Mouse (Mus musculus) liver, embryonic 16.5 days (tissue): ENCODE results near the gene Fkbp10. TPM values are rescaled to one million over a fixed set of nuclear protein-coding genes. Genes with fewer than 3 reads are reported as not detected.
A peak's percentile ranks its signal among the peaks of the same experiment; 100 is the strongest.

Experiments used
- ATAC-seq: fragments of 200-750 bp; cut with Nextera tagmentation; 2 replicates; pipeline ENCODE4 v1.8.0; 2017; ENCODE audit warnings: low read depth, mild to moderate bottlenecking, moderate number of reproducible peaks, moderate library complexity
- H3K27ac ChIP-seq: fragments of 300-500 bp; sonication (generic); 2 replicates; pipeline ENCODE4 v1.5.1; 2014; ENCODE audit warnings: mild to moderate bottlenecking, low read length
- H3K27me3 ChIP-seq: fragments of 300-500 bp; sonication (generic); 2 replicates; pipeline ENCODE4 v1.6.1; 2014; ENCODE audit warnings: low read depth, low read length, mixed read lengths; ENCODE audit not compliant: control insufficient read depth, insufficient read depth
- H3K36me3 ChIP-seq: fragments of 300-500 bp; sonication (generic); 2 replicates; pipeline ENCODE4 v1.6.1; 2014; ENCODE audit warnings: mild to moderate bottlenecking; ENCODE audit not compliant: control insufficient read depth, insufficient read depth
- H3K4me1 ChIP-seq: fragments of 300-500 bp; sonication (generic); 2 replicates; pipeline ENCODE4 v1.6.1; 2014; ENCODE audit warnings: low read depth, low read length, mixed read lengths; ENCODE audit not compliant: control insufficient read depth
- H3K4me2 ChIP-seq: fragments of 300-500 bp; sonication (generic); 2 replicates; pipeline ENCODE4 v1.6.1; 2014; ENCODE audit warnings: low read depth, low read length, mixed read lengths
- H3K4me3 ChIP-seq: fragments of 300-500 bp; sonication (generic); 2 replicates; pipeline ENCODE4 v1.5.1; 2014; ENCODE audit warnings: low read depth, mild to moderate bottlenecking, low read length
- H3K9ac ChIP-seq: fragments of 300-500 bp; sonication (generic); 2 replicates; pipeline ENCODE4 v1.6.1; 2014; ENCODE audit warnings: low read depth, low read length
- H3K9me3 ChIP-seq: fragments of 300-500 bp; sonication (generic); replicated peaks from 2 replicates; pipeline ENCODE4 v1.6.1; 2016; ENCODE audit warnings: low read length; ENCODE audit not compliant: control insufficient read depth
- WGBS: fragments of 180-500 bp; shearing (Covaris S2); extraction: QIAGEN DNeasy Blood & Tissue Kit; methylation state at CpG from one replicate; pipeline ENCODE4 v1.1.7; 2014; ENCODE audit not compliant: insufficient replicate concordance; 5-methylcytosine and 5-hydroxymethylcytosine counted together
- microRNA-seq: library from miRNA; unstranded; fragments of <30 nt; microRNA quantifications from one replicate; pipeline ENCODE4, GENCODE M21; 2016
- polyA plus RNA-seq: library from polyadenylated mRNA; unstranded; fragments of >200 nt; fragmentation: Nextera tagmentation; extraction: Ambion mirVana; gene quantifications from 2 replicates; pipeline ENCODE4 v1.2.1, GENCODE M21; 2015

Fkbp10 gene
- polyA plus RNA-seq, 1 experiment from 2014 or later = 8.4 TPM

GRCm38 (mm10) chr11:100465833-100466232 lies 50.3 kb downstream of the Fkbp10 start:
- 33% methylated on average over 1 of the region's 1 CpGs for WGBS
- no peak overlapping the region for H3K27ac ChIP-seq
- no peak overlapping the region for H3K4me3 ChIP-seq
- ATAC-seq = no peak
- H3K4me1 ChIP-seq = peaks cover 9% of the 10 kb centered on the region
- H3K9me3 ChIP-seq = no peaks in the 10 kb centered on the region
- H3K4me2 ChIP-seq = no peak overlapping the region
- H3K27me3 ChIP-seq = no peaks in the 10 kb centered on the region
- H3K9ac ChIP-seq = no peak overlapping the region
- no peaks in the 10 kb centered on the region; the same call in 1 of the 2 replicates for H3K36me3 ChIP-seq

GRCm38 (mm10) chr11:100471352-100472196 lies 56.1 kb downstream of the Fkbp10 start:
- H3K4me3 ChIP-seq = peak overlapping the region; percentile 92
- peak overlapping the region; percentile 95 for H3K9ac ChIP-seq
- no peak for ATAC-seq
- peaks cover 17% of the 10 kb centered on the region for H3K4me1 ChIP-seq
- H3K4me2 ChIP-seq = peak overlapping the region; percentile 85
- no peaks in the 10 kb centered on the region; the same call in 1 of the 2 replicates for H3K36me3 ChIP-seq
- 6% methylated on average over 30 of the region's 30 CpGs for WGBS
- H3K27me3 ChIP-seq = no peaks in the 10 kb centered on the region
- peak overlapping the region; percentile 75; the same call in 1 of the 2 replicates for H3K27ac ChIP-seq
- H3K9me3 ChIP-seq = no peaks in the 10 kb centered on the region

- no peaks in the 10 kb centered on the region; the same call in 1 of the 2 replicates for H3K36me3 ChIP-seq
- no peaks in the 10 kb centered on the region for H3K9me3 ChIP-seq
- WGBS = under 1% methylated on average over 83 of the region's 83 CpGs
- peak within 1 kb of the TSS; percentile 95 for H3K9ac ChIP-seq
- peaks cover 17% of the 10 kb centered on the region for H3K4me1 ChIP-seq
- peak within 1 kb of the TSS; percentile 85 for H3K4me2 ChIP-seq
- peak; percentile 94 for ATAC-seq
- peak within 1 kb of the TSS; percentile 92 for H3K4me3 ChIP-seq
- no peaks in the 10 kb centered on the region for H3K27me3 ChIP-seq
- H3K27ac ChIP-seq = peak within 1 kb of the TSS; percentile 75
Measured at GRCm38 (mm10) chr11:100472197-100472934, 56.9 kb downstream of the Fkbp10 start, which contains the start of gene Klhl11. Gene Klhl11 (minus strand): TSS chr11:100472741.

- Histone ChIP-seq H3K9me3 (no peaks in the 10 kb centered on the region), H3K4me1 (peaks cover 17% of the 10 kb centered on the region), H3K4me3 (peak overlapping the region; percentile 92), H3K9ac (peak overlapping the region; percentile 10; the same call in 1 of the 2 replicates), H3K27me3 (no peaks in the 10 kb centered on the region), H3K36me3 (peaks cover 2% of the 10 kb centered on the region; the same call in 1 of the 2 replicates), H3K4me2 (peak overlapping the region; percentile 46; the same call in 1 of the 2 replicates), H3K27ac (peak overlapping the region; percentile 29; the same call in 1 of the 2 replicates)
- WGBS = 25% methylated on average over 5 of the region's 5 CpGs
- ATAC-seq = peak; percentile 25
Measured at GRCm38 (mm10) chr11:100472935-100473295, 57.4 kb downstream of the Fkbp10 start.

Small RNA genes within 50 kb of the gene (microRNA-seq; reads per million reads assigned to microRNA genes)
- not detected for gene Gm27374

Other genes starting within 250 kb of the Fkbp10 start
- gene Krt9, start 222.5 kb upstream of the Fkbp10 start, polyA plus RNA-seq = not detected in 2 replicates
- 0.16 and 0.31 TPM in 2 replicates for gene Krt14, start 208.1 kb upstream of the Fkbp10 start, polyA plus RNA-seq
- gene Krt16, start 166.8 kb upstream of the Fkbp10 start, polyA plus RNA-seq = not detected in 2 replicates
- gene Krt17, start 154.7 kb upstream of the Fkbp10 start, polyA plus RNA-seq = 0.18 and 0.22 TPM in 2 replicates
- not detected in 2 replicates for gene Krt42, start 145.8 kb upstream of the Fkbp10 start, polyA plus RNA-seq
- gene Eif1, start 95.8 kb upstream of the Fkbp10 start, polyA plus RNA-seq = 1,629 and 1,636 TPM in 2 replicates
- not detected in 2 replicates for gene Gast, start 81.3 kb upstream of the Fkbp10 start, polyA plus RNA-seq
- 0.27 and 0.42 TPM in 2 replicates for gene Hap1, start 59.6 kb upstream of the Fkbp10 start, polyA plus RNA-seq
- 15.5 and 17.7 TPM in 2 replicates for gene Jup, start 17.9 kb upstream of the Fkbp10 start, polyA plus RNA-seq
- gene P3h4, start 861 bp upstream of the Fkbp10 start, polyA plus RNA-seq = 3.1 and 4.0 TPM in 2 replicates
- gene Nt5c3b, start 26.1 kb downstream of the Fkbp10 start, polyA plus RNA-seq = 14.9 and 16.0 TPM in 2 replicates
- 0.07 TPM in 1 of 2 replicates, not detected in the other for gene Klhl10, start 26.2 kb downstream of the Fkbp10 start, polyA plus RNA-seq
- gene Klhl11, start 57.0 kb downstream of the Fkbp10 start, polyA plus RNA-seq = 1.7 and 1.9 TPM in 2 replicates
- gene Acly, start 112.3 kb downstream of the Fkbp10 start, polyA plus RNA-seq = 114 and 120 TPM in 2 replicates
- gene Ttc25, start 129.9 kb downstream of the Fkbp10 start, polyA plus RNA-seq = 0.06 and 0.11 TPM in 2 replicates
- gene Cnp, start 159.2 kb downstream of the Fkbp10 start, polyA plus RNA-seq = 13.8 TPM in 2 replicates
- gene Nkiras2, start 203.5 kb downstream of the Fkbp10 start, polyA plus RNA-seq = 18.1 and 19.7 TPM in 2 replicates
- 56.8 and 60.9 TPM in 2 replicates for gene Dnajc7, start 204.5 kb downstream of the Fkbp10 start, polyA plus RNA-seq